Mouse (Mus musculus) stomach, postnatal 0 days (tissue): Measurements from ENCODE around the gene Farp2.

Experiments
- CTCF ChIP-seq: IDR thresholded peaks from 2 replicates; pipeline ENCODE4 v1.5.1; 2016; ENCODE audit warnings: antibody characterized with exemption, low read depth, mild to moderate bottlenecking, moderate library complexity
- EP300 ChIP-seq: optimal IDR thresholded peaks from 2 replicates; pipeline ENCODE3; 2016; ENCODE audit warnings: antibody characterized with exemption

DNA sequence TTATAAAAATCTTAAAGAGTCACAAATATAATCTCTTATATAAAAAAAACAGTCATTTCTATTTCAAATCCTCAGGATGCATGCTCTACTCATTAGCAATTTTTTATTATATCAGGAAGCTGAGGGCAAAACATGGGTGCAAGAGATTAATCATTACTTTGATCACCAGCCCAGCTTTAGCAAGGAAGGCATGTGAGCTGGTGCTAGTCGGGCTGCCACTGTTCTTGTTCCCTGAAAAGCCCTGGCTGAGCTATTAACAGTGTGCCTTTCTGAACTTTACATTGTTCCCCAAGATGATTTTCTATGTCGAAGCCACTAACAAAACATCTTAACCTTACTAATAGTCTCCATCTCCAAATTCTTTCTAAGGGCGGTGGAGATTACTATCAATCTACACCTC lies 76.5 kb downstream of the Farp2 start:
- TF ChIP-seq CTCF (no peak), EP300 (no peak)
